Mouse (Mus musculus) liver, embryonic 14.5 days (tissue): Measurements from ENCODE around the gene Btbd19.

ENCODE experiments used
- CTCF ChIP-seq: IDR thresholded peaks from 2 replicates; pipeline ENCODE4 v1.5.1; 2016; ENCODE audit warnings: antibody characterized with exemption, low read depth, control low read depth
- EP300 ChIP-seq: IDR thresholded peaks from 2 replicates; pipeline ENCODE4 v1.6.1; 2016; ENCODE audit warnings: antibody characterized with exemption, low read depth

DNA sequence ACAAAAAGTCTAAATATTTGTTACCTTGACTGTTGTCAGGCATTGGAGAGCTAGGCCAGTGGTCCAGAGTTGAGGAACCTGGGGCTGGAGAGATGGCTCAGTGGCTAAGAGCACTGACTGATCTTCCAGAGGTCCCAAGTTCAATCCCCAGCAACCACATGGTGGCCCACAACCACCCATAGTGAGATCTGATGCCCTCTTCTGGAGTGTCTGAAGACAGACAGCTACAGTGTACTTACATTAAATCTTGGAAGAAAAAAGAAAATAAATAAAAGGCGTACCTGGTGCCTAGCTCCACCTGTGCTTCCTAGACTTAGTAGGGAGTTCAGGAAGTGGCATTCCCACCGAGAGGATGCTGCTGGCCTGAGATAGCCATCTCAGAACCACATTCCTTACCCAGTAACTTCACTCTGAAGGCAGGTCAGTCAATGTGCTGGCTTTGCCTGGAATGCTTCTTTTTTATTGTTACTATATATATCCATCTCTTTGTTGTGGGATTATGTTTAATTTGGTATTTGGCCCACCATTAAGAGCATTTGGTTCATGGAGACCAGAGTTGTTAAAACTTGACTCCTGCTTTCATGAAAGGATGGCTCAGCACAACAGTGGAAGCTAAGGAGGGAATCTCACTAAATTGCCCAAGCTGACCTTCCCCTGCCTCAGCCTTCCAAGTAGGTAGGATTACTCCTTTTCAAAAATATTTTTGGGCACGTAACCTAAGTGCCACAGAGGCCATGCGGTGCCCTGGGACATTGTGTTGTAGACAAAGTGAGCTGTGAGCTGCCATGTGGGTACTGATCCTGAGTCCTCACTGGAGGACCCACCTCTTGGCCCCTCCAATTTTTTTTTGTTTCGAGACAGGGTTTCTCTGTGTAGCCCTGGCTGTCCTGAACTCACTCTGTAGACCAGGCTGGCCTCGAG is 24.0 kb upstream of the Btbd19 start:
- TF ChIP-seq EP300, result no peak
- peak; percentile 17; the same call in 1 of the 2 replicates for TF ChIP-seq CTCF
